10 mouse cellular contexts compared by ENCODE assay signal in the genomic region with DNA sequence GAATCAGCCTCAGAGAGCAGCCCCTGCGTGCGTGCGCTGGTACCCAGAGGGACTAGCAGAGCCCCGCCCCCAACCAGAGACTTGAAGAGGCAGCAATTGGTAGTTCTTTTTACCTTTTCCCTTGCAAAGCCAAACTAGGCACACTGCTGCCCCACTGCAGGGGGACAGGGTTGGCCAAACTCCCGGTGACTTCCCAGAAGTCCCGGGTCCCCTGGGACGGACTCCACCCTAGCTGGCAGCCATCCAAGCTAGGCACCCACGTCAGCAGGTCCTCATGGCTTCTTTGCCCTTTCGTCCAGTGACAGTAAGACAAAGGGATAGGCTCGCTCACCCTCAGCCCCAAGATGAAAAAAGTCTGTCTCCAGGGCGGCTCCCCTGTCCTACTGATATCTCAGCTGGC. TPM values are rescaled to one million over a fixed set of nuclear protein-coding genes. Genes with fewer than 3 reads are reported as not detected.
DNase-seq lines count a peak whose midpoint lies in the region; ATAC-seq and TF ChIP-seq lines count a peak whose summit lies in the region.
"Had no signal": no experiment of that assay in that cellular context is flagged by ENCODE, and none has a peak within 500 bp of the region (broad histone marks: within the 10 kb centered on the region; RNA-seq: fewer than 3 reads in every experiment).

No protein-coding gene starts in this region.

- peaks cover 9% of the 10 kb centered on the region for H3K27me3 ChIP-seq in liver, adult 2 months (ENCODE audit: control insufficient read depth, insufficient read depth, low read length)
- peaks cover 29% of the 10 kb centered on the region for H3K27me3 ChIP-seq in liver, embryonic 11.5 days (replicated peaks; ENCODE audit: control insufficient read depth, insufficient read depth, low read length)
- peaks cover 5% of the 10 kb centered on the region; the same call in 1 of the 2 replicates for H3K27me3 ChIP-seq in heart, adult 2 months (ENCODE audit: control insufficient read depth, insufficient read depth, low read length)
- peaks cover 25% of the 10 kb centered on the region for H3K27me3 ChIP-seq in midbrain, embryonic 13.5 days

- no peak for TF ChIP-seq CTCF in liver, adult 2 months (IDR thresholded peaks at IDR 0.05; ENCODE audit: low read depth, low read length)
- TF ChIP-seq CTCF in heart, adult 2 months (IDR thresholded peaks at IDR 0.05), result no peak

- H3K4me2 ChIP-seq in liver, embryonic 11.5 days, result no peak overlapping the region
- H3K4me2 ChIP-seq in midbrain, embryonic 13.5 days (replicated peaks), result no peak overlapping the region

- no peak for ATAC-seq in liver, embryonic 11.5 days (replicated peaks; ENCODE audit: low FRiP score)
- ATAC-seq in midbrain, embryonic 13.5 days, result no peak

- H3K4me3 ChIP-seq in liver, adult 2 months (ENCODE audit: insufficient read depth, low read depth, low read length), result peak overlapping the region; percentile 13; the same call in 1 of the 2 replicates
- H3K4me3 ChIP-seq in liver, embryonic 11.5 days (ENCODE audit: low read depth, low read length), result no peak overlapping the region
- no peak overlapping the region for H3K4me3 ChIP-seq in heart, adult 2 months
- H3K4me3 ChIP-seq in midbrain, embryonic 13.5 days (replicated peaks), result no peak overlapping the region
- H3K4me3 ChIP-seq: megakaryocyte, embryonic 14.5 days had no signal

- no peaks in the 10 kb centered on the region for H3K36me3 ChIP-seq in liver, adult 2 months (ENCODE audit: control insufficient read depth, insufficient read depth, low read length)
- no peaks in the 10 kb centered on the region for H3K36me3 ChIP-seq in liver, embryonic 11.5 days (ENCODE audit: control insufficient read depth, insufficient read depth, low read length)
- H3K36me3 ChIP-seq in heart, adult 2 months (ENCODE audit: control insufficient read depth, insufficient read depth, low read length), result peaks cover 4% of the 10 kb centered on the region; the same call in 1 of the 2 replicates
- no peaks in the 10 kb centered on the region for H3K36me3 ChIP-seq in midbrain, embryonic 13.5 days
- H3K36me3 ChIP-seq: G1E had no signal

- no peak for TF ChIP-seq EP300 in heart, adult 2 months (IDR thresholded peaks at IDR 0.05; ENCODE audit: insufficient read depth, low read depth, low read length)

- no peak for TF ChIP-seq POLR2A in liver, adult 2 months (IDR thresholded peaks at IDR 0.05; ENCODE audit: extremely low read depth, insufficient read depth, low read length)
- no peak for TF ChIP-seq POLR2A in heart, adult 2 months (IDR thresholded peaks at IDR 0.05; ENCODE audit: insufficient read depth, low read depth, low read length)

- DNase-seq in liver, adult 2 months (ENCODE audit: extremely low read depth, low read depth, low spot score), result peak; percentile 85
- no peak for DNase-seq in liver, embryonic 11.5 days (ENCODE audit: low spot score)
- peak; percentile 72 to 81 for DNase-seq in heart, adult 2 months
- DNase-seq in kidney, adult 9 months, result peak; percentile 45
- peak; percentile 16 for DNase-seq in skeletal muscle tissue, adult 2 months (ENCODE audit: low read depth, low spot score)
- DNase-seq in layer of hippocampus, postnatal 10 days (ENCODE audit: low spot score in 2 of 2), result no peak
- no peak for DNase-seq in spleen, adult 12 weeks (ENCODE audit: low spot score)

- WGBS in liver, adult 2 months, result 6% methylated on average over 11 of the region's 11 CpGs
- 37% methylated on average over 11 of the region's 11 CpGs for WGBS in liver, embryonic 11.5 days
- 17% methylated on average over 11 of the region's 11 CpGs for WGBS in heart, adult 2 months
- 36% methylated on average over 11 of the region's 11 CpGs for WGBS in midbrain, embryonic 13.5 days

- intact Hi-C loops in heart, adult 2 months (cut with DNase I), result loop anchor here (5.0 kb wide), 1 partner anchor 41 kb away; no protein-coding TSS in a partner anchor

- peak overlapping the region; percentile 46 for H3K9ac ChIP-seq in liver, adult 2 months (ENCODE audit: low read depth, low read length)
- no peak overlapping the region for H3K9ac ChIP-seq in liver, embryonic 11.5 days (ENCODE audit: low read depth, low read length)
- no peak overlapping the region for H3K9ac ChIP-seq in heart, adult 2 months (ENCODE audit: low read depth, low read length)
- no peak overlapping the region for H3K9ac ChIP-seq in midbrain, embryonic 13.5 days (replicated peaks)

- peak overlapping the region; percentile 87 for H3K27ac ChIP-seq in liver, adult 2 months (replicated peaks; ENCODE audit: insufficient read depth, low read depth, low read length)
- no peak overlapping the region for H3K27ac ChIP-seq in liver, embryonic 11.5 days (ENCODE audit: low read depth, low read length)
- peak overlapping the region; percentile 87 for H3K27ac ChIP-seq in heart, adult 2 months
- H3K27ac ChIP-seq in midbrain, embryonic 13.5 days, result no peak overlapping the region

- H3K9me3 ChIP-seq in liver, embryonic 11.5 days (ENCODE audit: control insufficient read depth, low read length), result no peaks in the 10 kb centered on the region
- H3K9me3 ChIP-seq in midbrain, embryonic 13.5 days, result no peaks in the 10 kb centered on the region
- H3K9me3 ChIP-seq: G1E had no signal

- peaks cover 25% of the 10 kb centered on the region for H3K4me1 ChIP-seq in liver, adult 2 months (ENCODE audit: control insufficient read depth, insufficient read depth, low read length)
- peaks cover 33% of the 10 kb centered on the region for H3K4me1 ChIP-seq in liver, embryonic 11.5 days (replicated peaks; ENCODE audit: control insufficient read depth, insufficient read depth, low read length)
- peaks cover 13% of the 10 kb centered on the region for H3K4me1 ChIP-seq in heart, adult 2 months (ENCODE audit: control insufficient read depth, insufficient read depth, low read length)
- H3K4me1 ChIP-seq in midbrain, embryonic 13.5 days (replicated peaks), result peaks cover 21% of the 10 kb centered on the region

- H3K79me2 ChIP-seq in liver, adult 2 months (ENCODE audit: control insufficient read depth, insufficient read depth, low read length), result no peaks in the 10 kb centered on the region
- no peaks in the 10 kb centered on the region for H3K79me2 ChIP-seq in heart, adult 2 months (replicated peaks; ENCODE audit: control insufficient read depth, insufficient read depth, low read length)

RNA-seq across cellular contexts. Expression of gene Kcnk3, which starts 29.9 kb away (rescaled TPM):
- 0.18 and 1.0 TPM in 2 replicates for total RNA-seq in liver, adult 2 months (2014; rRNA removed)
- 0.61 and 3.2 TPM in 2 replicates for polyA plus RNA-seq in liver, adult 2 months (2012; rRNA removed)
- 0.75 and 1.6 TPM in 2 replicates for polyA plus RNA-seq in liver, embryonic 11.5 days (2014; fragmentation: Nextera tagmentation; extraction: Ambion mirVana)
- 100 to 1,000 TPM; 259 to 300 TPM for total RNA-seq in heart, adult 2 months (2021)
- 382 and 432 TPM in 2 replicates for polyA plus RNA-seq in heart, adult 2 months (2012; rRNA removed)
- polyA plus RNA-seq in midbrain, embryonic 13.5 days (2015; fragmentation: Nextera tagmentation; extraction: Ambion mirVana), result 1.9 and 2.0 TPM in 2 replicates
- 10 to 100 TPM; 10.3 to 11.6 TPM for total RNA-seq in layer of hippocampus, postnatal 10 days (2021)
- polyA plus RNA-seq: G1E had no signal

RNA-seq across cellular contexts. Expression of gene Slc35f6, which starts 29.9 kb away (rescaled TPM):
- 16.2 and 19.0 TPM in 2 replicates for total RNA-seq in liver, adult 2 months (2014; rRNA removed)
- polyA plus RNA-seq in liver, adult 2 months (2012; rRNA removed), result 44.3 and 55.4 TPM in 2 replicates
- polyA plus RNA-seq in liver, embryonic 11.5 days (2014; fragmentation: Nextera tagmentation; extraction: Ambion mirVana), result 17.6 and 18.6 TPM in 2 replicates
- total RNA-seq in heart, adult 2 months (2021), result 10 to 100 TPM; 47.2 to 49.9 TPM
- 119 and 154 TPM in 2 replicates for polyA plus RNA-seq in heart, adult 2 months (2012; rRNA removed)
- polyA plus RNA-seq in midbrain, embryonic 13.5 days (2015; fragmentation: Nextera tagmentation; extraction: Ambion mirVana), result 29.5 and 32.0 TPM in 2 replicates
- 10 to 100 TPM; 29.0 TPM for total RNA-seq in layer of hippocampus, postnatal 10 days (2021)

RNA-seq across cellular contexts. Expression of gene Cenpa, which starts 48.7 kb away (rescaled TPM):
- 5.3 and 6.8 TPM in 2 replicates for total RNA-seq in liver, adult 2 months (2014; rRNA removed)
- 5.7 and 8.0 TPM in 2 replicates for polyA plus RNA-seq in liver, adult 2 months (2012; rRNA removed)
- polyA plus RNA-seq in liver, embryonic 11.5 days (2014; fragmentation: Nextera tagmentation; extraction: Ambion mirVana), result 326 and 357 TPM in 2 replicates
- 10 to 100 TPM; 43.9 to 51.0 TPM for total RNA-seq in heart, adult 2 months (2021)
- 51.3 and 69.7 TPM in 2 replicates for polyA plus RNA-seq in heart, adult 2 months (2012; rRNA removed)
- polyA plus RNA-seq in midbrain, embryonic 13.5 days (2015; fragmentation: Nextera tagmentation; extraction: Ambion mirVana), result 120 and 122 TPM in 2 replicates
- total RNA-seq in layer of hippocampus, postnatal 10 days (2021), result 10 to 100 TPM in 1 of 2 experiments, 1 to 10 TPM in 1; 9.3 to 10.4 TPM

Comparison
In these comparisons a context has a peak if more than half of its experiments do, and no peak if none do; other contexts are left out.
1. DNase-seq: peak in liver, adult 2 months (single experiment), heart, adult 2 months (2 of 2), kidney, adult 9 months (single experiment) and skeletal muscle tissue, adult 2 months (single experiment); none in liver, embryonic 11.5 days (single experiment), layer of hippocampus, postnatal 10 days (0 of 2) and spleen, adult 12 weeks (single experiment).
2. H3K27ac ChIP-seq: peak in liver, adult 2 months (single experiment) and heart, adult 2 months (single experiment); none in liver, embryonic 11.5 days (single experiment) and midbrain, embryonic 13.5 days (single experiment).
3. RNA of gene Kcnk3, which starts 29.9 kb away (polyA plus RNA-seq): 382 to 432 TPM in heart, adult 2 months; 1.9 to 2.0 TPM in midbrain, embryonic 13.5 days, 0.75 to 1.6 TPM in liver, embryonic 11.5 days and 0.61 to 3.2 TPM in liver, adult 2 months; every median in the first group is over 10 times any median in the second.